Mouse (Mus musculus) thymus, adult 18-20 months (tissue): ENCODE data around the gene Arl5c.

ENCODE experiments used
- DNase-seq, 2 experiments: peaks; one replicate each; pipeline ENCODE4 v3.0.0; 2022; ENCODE audit warnings: mixed read lengths in 2 of 2

The Arl5c gene

DNA sequence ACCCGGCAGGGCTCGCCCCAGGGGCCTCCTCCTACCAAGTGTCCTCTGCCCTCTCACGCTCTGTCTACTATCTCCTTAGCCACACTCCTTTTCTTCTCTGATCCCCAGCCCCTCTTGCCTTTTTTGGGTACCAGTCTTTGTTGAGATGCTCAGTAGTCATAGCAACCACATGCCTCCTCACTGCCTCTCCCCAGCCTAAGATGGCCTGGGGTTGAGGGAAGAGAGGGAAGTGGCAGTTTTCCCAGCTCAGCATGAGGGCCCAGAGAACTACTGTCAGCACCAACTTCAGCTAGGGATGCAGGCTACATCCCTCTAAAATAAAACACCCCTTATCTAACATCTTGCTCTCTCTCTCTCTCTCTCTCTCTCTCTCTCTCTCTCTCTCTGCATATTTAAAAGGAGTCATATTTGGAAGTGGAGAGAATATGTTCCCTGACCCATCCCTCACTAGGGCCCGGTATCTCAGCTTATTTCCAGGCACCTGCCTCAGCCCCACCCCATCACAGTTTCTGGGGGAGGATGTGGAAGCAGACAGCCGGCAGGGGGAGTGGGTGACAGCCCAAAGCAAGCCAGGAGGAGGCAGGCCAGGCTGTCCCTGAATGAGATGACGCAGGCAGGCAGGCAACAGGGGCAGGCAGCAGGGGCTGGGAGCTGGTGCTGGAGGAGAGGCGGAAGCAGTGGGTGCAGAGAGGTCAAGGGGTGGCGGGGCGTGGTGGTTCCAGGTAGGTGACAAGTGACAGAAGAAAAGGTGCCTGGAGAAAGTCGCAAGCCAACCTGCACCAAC lies 23.1 kb upstream of the Arl5c start:
- peak; percentile 64 to 74 for DNase-seq

- DNase-seq, result no peak
These were observed 22.2 kb upstream of the Arl5c start for GRCm38 (mm10) chr11:98018222-98018621.

DNA sequence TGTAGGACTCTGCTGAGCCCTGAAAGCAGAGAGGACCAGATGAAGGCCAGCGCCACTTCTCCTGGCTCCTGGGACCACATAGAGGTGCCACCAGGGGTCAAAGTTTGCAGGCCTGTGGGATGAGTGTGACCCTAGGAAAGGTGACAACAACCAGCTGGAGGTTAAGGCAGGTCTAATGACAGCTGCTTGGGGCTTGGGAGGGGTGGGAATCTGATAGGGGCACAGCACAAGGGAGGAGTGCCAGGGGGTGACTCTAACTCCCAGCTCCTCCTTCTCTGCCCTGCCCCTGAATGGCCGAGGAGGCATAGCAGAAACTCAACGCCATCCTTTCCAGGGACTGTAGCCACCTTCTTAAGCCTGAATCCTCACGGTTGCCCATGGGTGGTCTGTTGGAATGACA lies 20.8 kb upstream of the Arl5c start:
- no peak for DNase-seq

DNA sequence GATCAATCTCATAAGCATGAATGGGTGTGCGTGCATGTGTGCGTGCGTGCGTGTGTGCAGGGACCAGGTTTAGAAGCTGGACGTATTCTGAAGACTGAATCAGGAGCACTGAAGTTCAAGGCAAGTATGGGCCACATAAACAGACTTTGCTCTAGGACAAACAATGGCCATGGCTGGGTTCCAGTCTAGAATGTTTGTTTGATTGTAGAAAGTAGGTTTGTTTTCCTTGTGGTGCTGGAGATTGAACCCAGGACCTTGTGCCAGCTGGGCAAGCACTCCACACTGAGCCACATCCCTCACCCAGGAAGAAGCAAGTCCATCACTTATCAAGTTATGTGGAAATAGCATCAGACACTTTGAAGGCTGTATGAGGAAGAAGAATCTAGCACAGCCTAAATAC lies 20.2 kb upstream of the Arl5c start:
- no peak for DNase-seq

DNA sequence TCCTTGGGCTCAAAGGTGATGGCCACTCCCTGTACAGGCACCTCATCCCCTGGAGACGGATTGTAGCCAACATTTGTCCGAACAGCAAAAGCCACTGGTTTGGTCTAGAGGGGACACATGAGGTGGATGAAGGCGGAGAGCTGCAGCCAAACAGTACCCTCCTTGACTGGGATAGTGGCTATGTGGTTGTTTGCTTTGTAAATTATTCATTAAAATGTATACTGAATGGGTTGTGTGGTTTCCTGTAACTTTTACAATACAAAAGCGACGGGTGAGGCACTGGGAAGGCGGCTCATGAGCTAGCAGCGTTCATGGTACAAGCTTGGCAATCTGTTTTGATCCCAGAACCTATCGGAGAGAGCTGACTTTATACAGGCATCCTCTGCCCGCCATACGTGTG lies 16.9 kb upstream of the Arl5c start:
- no peak for DNase-seq

DNA sequence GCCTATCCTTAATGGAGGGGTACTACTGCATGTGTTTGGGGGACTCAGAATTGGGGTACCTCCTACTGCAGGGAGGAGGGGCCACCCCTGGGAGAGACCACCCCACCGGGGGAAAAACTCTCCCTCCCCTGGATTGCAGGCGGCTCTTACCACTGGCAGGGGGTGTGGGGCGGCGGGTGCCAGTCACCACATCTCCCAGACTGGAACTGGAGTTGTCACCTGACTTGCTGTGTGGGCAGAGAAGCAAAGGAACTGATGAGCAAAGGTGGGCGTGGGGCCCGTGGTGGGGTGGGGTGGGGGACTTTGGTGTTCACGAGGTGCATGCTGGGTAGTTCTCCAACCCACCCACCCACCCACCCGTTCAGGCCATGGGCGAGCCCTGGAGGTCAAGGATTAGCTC lies 15.7 kb upstream of the Arl5c start:
- DNase-seq, result no peak

GRCm38 (mm10) chr11:98008087-98008486 lies 12.1 kb upstream of the Arl5c start:
- no peak for DNase-seq

- no peak for DNase-seq
These were observed 9.7 kb upstream of the Arl5c start for GRCm38 (mm10) chr11:98005686-98006085.

GRCm38 (mm10) chr11:98005076-98005475 lies 9.1 kb upstream of the Arl5c start:
- DNase-seq, result peak in 1 of 2 experiments; percentile 16

GRCm38 (mm10) chr11:98004161-98004560 lies 8.2 kb upstream of the Arl5c start:
- DNase-seq, result no peak

DNA sequence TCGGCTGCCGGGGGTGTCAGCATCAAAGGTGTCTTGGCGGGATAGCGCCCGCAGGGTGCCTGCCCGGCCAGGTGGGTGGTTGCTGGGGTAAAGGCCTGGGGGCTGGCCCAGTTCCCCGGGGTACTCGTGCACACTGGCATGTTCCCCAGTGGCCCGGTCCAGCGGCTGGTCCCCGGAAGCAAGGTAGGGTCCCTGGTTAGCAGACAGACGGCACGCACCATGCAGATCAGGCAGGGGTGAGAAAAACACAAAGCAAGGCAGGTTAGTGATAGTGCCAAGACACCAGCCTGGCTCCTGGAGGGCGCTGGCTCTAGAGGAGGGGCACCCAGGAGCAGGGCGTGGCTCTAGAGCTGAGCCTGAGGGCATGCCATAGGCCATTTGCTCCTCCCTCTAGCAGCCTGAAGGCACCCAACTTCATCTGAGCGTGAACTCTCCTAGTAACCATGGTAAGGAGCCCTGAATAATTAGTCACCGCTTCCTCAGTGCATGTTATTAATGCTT lies 7.2 kb upstream of the Arl5c start:
- no peak for DNase-seq

- DNase-seq, result peak; percentile 79 to 89
These were observed 6.6 kb upstream of the Arl5c start for GRCm38 (mm10) chr11:98002627-98003026.

GRCm38 (mm10) chr11:98001986-98002385 lies 6.0 kb upstream of the Arl5c start:
- DNase-seq, result peak in 1 of 2 experiments; percentile 48

DNA sequence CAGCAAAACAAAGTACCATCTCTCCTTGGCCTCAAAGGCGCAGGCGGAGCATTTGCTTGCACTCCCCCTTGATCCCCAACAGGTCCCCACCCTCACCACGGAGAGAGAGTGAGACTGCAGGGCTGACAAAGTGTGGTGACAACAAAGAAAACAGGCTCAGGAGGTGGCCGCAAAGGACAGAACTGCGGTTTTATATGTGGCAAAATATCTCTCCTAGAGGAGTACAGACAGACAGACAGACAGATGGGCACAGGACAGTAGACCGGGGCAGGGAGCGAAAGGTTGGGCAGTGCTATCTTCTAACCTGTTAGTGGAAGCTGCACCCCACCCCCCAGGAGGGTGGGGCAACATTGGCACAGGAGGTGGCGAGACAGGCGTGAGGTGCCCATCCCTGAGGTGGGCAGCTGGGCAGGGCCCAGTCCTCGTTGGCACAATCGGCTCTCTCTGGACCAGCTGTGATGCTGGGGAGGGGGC lies 5.4 kb upstream of the Arl5c start:
- peak; percentile 78 to 91 for DNase-seq

- DNase-seq, result peak; percentile 91 to 95
These were observed 4.6 kb upstream of the Arl5c start for GRCm38 (mm10) chr11:98000378-98001140.

DNA sequence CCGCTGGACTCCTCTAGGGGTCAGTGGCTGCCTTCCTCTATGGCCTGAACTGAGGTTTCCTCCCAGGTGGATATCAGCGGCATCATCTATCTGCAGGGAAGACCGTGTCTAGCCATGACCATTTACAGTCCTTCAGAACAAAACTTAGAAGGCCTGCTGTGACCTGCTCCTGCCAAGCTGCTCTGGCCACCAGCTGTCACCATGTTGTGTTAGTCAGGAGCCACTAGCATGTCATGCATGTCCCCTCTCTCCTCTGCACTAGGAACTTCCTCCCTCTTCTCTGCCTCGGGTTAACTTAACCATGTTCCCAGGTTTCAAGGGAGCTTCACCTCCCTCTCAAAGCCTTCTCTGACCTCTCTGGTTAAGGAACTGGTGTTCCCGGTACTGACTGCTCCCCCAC lies 3.8 kb upstream of the Arl5c start:
- no peak for DNase-seq

- peak; percentile 58 to 83 for DNase-seq
These were observed 3.1 kb upstream of the Arl5c start for GRCm38 (mm10) chr11:97998898-97999608.

GRCm38 (mm10) chr11:97998074-97998793 lies 2.3 kb upstream of the Arl5c start:
- DNase-seq, result no peak

GRCm38 (mm10) chr11:97997387-97997960 lies 1.5 kb upstream of the Arl5c start:
- DNase-seq, result no peak

DNA sequence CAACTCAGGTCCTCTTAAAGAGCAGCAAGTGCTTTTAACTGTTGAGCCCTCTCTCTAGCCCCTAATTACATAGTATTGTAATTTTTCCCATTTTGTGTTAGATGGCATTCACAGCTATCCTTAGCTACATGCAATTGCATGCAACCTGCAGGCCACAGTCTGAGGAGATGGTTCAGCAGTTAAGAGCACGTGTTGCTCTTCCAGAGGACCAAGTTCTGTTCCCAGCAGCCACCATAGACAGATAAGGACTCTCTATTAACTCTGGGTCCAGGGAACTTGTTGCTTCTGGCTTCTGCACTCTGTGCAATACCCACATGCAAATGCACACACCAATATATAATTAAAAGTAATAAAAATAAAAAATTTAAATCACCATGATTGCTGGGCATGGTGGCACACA lies 710 bp upstream of the Arl5c start:
- DNase-seq, result no peak

DNA sequence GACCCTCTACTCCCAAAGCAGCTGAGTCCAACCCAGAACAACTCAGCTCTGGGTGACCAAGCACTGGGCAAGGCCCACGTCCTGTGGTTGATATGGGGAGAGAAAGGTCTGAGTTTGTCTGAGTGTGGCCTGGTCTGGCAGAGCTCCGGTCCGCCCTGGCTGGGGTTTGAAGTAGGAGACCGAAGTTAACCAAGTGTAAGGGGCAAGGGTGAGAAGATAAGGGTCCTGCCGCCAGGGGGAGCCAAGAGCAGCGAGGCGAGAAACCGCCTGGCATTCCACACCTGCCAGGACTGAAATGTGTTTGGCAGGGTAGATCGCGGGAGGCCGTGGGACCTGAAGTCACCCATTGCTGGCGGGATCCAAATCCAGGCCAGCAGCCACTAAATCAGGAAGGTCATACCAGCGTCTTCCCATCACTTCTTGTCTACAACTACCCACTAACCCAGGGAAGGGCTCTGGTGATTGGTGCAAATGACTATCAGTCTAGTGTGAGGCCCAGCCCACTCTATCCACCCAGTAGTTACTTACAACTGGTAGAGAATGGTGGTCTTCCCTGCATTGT lies 1.4 kb downstream of the Arl5c start:
- peak; percentile 82 to 90 for DNase-seq
